Mouse (Mus musculus): ENCODE data around the gene Serpind1.

The Serpind1 gene

DNA sequence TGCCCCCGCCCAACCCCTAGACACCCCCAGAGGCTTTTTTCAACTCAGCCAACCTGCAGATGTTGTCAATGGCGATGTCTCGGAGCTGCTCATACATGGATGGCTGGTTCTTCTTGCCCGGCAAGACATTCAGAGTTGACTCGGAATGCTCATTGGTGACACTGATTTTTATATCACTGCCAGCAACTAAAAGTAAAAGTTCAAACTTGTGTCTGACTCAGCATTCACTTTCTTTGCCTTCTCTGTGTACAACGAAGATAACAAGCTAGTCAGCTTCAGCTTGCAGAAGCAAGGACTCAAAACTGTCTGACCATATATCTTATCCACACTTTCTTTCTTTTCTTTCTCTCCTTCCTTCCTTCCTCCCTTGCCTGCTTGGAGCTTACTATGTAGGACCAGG lies 24.9 kb downstream of the Serpind1 start:
- WGBS = 70% methylated on average over 6 of the region's 6 CpGs

DNA sequence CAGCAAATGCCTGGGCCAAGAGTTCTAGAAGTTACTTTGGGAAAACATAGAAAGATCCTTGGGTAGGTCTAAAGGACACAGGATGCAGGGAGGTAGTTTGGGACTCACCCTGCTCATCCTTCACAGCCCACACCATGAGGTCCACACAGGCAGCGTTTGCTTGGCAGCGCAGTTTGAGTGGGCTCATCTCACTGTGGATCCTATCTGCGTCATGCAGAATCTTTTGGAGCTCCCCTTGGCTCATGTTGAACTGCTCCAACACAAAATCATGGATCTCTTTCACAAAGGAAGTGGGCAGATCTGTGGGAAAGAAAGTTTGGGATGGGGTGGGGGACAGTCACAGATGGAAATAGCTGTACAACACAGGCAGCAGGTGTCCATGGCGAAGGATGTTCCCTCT lies 27.6 kb downstream of the Serpind1 start:
- 59% methylated on average over 4 of the region's 4 CpGs for WGBS

DNA sequence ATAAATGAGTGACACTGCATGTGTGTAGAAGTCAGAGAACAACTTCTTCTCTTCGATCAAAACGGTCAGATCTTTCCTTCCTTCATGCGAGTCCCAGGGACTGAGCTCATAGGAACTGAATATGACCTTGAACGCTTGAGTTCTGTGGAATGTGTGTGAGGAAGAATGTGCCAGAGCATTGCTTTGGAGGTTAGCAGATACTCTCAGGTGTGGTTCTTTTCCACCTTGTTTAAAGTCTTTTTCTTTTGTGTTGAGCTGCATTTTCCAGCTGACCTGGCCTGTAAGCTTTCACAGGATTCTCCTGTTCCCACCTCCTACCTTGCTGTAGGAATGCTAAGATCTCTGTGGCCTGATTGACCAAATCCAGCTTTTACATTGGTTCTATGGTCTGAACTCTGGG lies 51.1 kb downstream of the Serpind1 start:
- WGBS = 91% methylated on average over 4 of the region's 4 CpGs

DNA sequence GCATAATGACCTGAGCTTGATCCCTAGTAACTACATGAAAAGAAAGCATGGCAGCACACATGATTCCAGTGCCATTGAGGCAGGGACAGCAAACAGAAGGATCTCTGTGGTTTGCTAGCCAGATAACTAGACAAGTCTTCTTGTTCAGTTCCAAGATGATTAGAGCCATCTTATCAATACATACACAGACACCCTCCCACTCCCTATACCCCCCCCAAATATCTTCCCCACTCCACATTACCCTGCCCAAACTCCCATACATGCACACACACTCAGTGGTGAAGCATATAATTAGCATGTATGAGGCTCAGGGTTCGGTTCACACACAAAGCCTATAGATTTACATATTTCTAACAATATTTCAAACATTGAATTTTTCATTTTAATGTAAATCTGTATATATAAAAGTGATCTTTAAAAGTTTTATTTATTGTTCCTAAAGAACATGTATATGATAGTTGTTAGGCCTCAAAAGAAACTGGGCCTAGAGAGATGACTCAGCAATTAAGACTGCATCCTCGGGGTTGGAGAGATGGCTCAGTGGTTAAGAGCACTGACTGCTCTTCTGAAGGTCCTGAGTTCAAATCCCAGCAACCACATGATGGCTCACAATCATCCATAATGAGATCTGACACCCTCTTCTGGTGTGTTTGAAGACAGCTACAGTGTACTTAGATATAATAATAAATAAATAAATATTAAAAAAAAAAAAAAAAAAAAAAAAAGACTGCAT lies 52.6 kb downstream of the Serpind1 start:
- WGBS = 80% methylated on average over 2 of the region's 2 CpGs

DNA sequence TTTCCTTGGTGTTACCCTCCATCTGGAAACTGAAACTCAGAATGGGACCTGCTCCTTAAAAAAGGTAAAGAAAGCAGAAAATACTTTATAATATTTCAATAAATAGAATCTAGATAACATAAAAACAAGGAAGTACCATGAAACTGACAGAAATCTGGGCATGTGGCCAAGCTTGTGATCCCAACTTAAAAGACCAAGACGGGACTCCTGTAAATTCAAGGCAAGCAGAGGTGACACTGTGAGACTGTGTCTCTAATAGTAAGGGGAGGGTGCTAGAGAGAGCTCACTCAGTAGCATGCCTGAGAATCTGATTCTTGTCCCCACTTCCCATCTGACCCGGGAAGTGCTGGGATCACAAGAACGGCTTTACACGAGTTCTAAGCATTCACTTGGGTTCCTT lies 61.6 kb downstream of the Serpind1 start:
- WGBS = 45% methylated on average over 4 of the region's 4 CpGs
